Mouse (Mus musculus) T-helper 2 cell (primary cell): ENCODE data around the gene Prdm8.

Experiments used
- in situ Hi-C: fragments of 300-600 bp; cut with MboI, MseI; formaldehyde crosslinking; loops from one replicate; pipeline ENCODE4 v1.15.1; 2025; ENCODE audit warnings: high pct_unique_total_duplicates

Gene Prdm8

DNA sequence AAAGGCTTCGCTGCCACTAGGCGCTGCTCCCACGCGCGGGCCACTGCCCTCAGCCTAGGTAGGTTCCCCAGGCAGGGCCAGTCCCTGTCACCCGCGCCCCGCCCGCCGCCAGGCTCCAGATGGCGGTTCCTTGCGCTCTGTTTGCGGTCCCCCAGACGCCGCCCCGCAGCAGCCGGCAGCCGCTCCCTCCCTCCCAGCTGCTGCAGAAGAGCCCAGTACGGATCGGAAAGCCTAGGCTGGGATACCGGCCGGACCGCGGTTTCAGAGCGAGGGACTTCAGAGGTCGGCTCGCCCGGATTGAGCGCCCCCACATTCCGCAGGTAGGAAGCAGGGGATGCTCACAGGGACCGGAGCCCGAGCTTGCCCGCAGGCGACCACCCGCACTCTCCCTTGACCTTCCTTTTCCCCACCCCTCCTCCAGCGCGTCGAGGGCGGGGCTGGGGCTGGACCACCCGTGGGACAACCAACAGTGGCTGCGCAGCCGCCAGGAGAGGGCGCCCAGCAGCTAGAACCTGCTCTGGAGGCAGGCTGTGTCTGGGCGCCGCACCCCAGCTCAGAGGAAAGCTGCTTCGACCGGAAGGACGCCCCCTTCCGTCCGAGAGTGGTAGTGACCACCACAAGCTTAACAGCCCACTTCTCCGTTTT, at the start of gene Prdm8:
Gene Prdm8 (plus strand): TSS at position 19 of the 645 bp plus-strand sequence.
- in situ Hi-C loops = no loop called here

DNA sequence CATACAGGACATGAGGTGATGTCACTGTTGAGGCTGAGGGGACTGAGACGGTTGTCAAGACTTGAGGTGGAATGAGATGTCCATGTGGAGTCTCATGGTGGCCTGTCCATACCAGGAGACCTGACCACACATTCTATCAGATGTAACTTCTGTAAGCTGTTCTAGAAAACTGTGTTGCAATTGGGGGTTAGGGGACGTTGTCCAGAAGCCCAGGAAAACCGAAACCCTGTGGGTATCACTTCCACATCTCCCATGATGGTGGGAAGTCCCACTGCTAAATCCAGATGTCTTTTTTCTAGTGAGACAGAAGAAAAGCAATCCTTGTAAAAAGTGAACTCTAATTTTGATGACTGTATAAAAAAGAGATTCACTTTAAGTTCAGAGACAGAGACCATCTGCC, 39.9 kb upstream of the Prdm8 start:
- in situ Hi-C loops = no loop called here

DNA sequence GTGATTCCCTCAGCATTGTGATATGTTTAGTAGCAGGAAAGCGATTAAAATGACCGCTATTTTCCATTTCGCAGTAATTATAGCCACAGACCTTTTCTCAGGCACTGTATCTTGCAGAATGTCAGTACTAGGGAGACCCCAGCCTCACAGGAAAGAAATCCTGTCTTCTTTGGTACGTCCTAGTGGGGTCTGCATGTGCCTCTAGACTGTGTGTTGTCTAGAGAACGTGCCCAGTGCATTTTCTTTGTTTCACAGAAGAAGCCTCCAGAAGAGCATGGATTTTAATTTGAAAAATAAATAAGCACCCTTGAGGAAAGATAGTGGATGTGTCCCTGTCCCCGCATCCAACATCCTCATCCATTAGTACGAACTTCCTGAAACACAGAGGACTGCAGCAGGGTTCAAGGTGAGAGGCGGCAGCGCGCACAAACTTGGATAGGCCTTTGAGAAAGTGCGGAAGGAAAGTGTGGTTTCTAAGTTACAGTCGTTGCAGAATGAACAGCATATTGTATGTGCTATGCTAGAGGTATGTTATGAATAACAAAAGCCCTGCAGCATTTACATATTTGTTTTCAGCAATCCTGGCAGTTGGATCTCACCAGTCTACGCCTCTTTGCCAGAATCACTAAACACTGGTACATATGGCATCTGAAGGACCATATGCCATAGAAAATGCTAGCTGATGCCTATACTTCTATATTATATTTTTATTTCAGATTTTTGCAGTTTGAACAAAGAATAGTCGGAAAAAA, 28.3 kb upstream of the Prdm8 start:
- in situ Hi-C loops = no loop called here

GRCm38 (mm10) chr5:98139297-98139660, 27.7 kb upstream of the Prdm8 start:
- in situ Hi-C loops = no loop called here

DNA sequence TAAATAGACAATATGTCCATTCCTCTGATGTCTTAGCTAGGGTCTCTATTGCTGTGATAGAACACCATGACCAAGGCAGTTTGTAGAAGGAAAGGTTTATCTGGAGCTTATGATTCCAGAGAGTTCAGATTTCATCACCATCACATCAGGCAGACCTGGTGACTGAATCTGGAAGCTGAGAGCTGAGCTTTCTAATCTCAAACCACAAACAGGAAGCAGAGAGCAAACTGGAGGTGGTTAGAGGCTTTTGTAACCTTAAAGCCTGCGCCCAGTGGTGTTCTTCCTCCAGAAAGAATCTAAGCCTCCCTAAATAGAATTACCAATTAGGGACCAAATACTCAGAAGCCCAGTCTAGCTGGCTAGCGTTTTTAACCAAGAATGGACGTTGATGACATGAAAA, 20.1 kb upstream of the Prdm8 start:
- in situ Hi-C loops = no loop called here

DNA sequence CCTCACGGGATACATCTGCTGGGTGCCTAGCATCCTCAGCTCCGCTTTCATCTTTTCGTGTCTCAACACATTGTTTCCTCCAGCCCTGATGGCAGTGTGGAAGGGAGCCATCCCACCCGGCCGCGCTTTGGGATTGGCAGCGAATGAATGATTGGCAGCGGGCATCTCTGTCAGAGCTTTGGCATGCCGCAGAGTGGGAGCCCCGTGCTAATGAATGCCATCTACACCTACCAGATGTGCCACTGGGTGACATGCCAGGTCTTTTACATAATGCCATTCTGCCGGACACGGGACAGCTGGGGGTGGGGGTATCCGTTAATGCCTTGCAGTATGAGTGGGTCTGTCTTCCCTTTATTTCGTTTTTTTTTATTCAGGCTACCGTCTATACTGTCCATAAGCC, 882 bp upstream of the Prdm8 start:
- in situ Hi-C loops = no loop called here

- in situ Hi-C loops = no loop called here
These were observed 1.6 kb downstream of the Prdm8 start for GRCm38 (mm10) chr5:98168356-98169285.

- in situ Hi-C loops = no loop called here
These were observed 2.7 kb downstream of the Prdm8 start for GRCm38 (mm10) chr5:98169376-98170351.

DNA sequence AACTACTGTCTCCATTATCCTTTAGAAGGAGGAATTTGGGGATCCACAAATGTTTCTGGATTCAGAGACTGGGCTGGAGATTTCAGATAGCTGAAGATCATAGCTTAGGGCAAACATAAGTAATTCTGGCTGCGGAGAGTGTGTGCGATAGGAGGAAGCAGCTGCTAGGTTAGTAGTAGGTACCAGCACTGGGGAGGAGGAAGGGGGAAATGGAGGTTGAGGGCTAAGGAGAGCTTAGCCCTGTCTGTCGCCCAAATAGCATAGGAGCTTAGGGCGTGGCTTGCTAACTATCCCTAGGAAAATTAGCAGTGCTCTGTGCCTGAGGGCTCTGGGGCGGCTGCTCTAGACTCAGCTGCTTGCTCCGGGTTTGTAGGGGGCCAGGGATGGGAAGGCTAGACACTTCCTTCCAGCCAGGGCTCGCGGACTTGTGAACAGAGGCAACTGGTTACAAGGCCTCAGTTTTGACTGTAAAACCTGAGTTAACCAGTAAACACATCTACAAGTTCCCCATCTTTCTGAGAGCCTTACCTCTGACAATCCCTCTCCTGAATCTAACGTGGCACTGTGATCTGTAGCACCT, 4.7 kb downstream of the Prdm8 start:
- in situ Hi-C loops = no loop called here

- in situ Hi-C loops = no loop called here
These were observed 5.6 kb downstream of the Prdm8 start for GRCm38 (mm10) chr5:98172502-98173181.

- in situ Hi-C loops = no loop called here
These were observed 6.7 kb downstream of the Prdm8 start for GRCm38 (mm10) chr5:98173694-98174093.

DNA sequence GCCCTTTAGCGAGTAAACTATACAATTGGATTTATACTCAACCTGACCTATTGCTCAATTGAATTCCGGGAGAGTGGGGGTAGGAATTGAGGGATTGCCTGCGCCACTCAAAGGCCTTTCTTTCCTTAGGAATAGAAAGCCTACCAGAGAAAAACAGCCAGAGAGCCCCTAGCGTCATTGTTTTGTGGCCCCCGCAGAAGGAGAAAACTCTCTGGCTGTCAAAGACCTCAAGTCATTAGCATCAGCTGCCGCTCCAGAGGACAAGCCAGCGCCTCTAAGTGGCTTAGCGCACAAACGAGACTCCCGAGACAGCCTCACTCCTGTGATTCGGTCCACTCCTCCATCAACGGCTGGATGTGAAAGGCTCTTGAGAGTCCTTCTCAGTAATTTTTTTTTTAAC, 12.6 kb downstream of the Prdm8 start:
- in situ Hi-C loops = loop anchor here (25.0 kb wide), 1 partner anchor 1067 kb away; the partner anchor contains the start of gene Paqr3

- in situ Hi-C loops = loop anchor here (25.0 kb wide), 1 partner anchor 1068 kb away; the partner anchor contains the start of gene Paqr3
These were observed 13.5 kb downstream of the Prdm8 start for GRCm38 (mm10) chr5:98180461-98180887.

DNA sequence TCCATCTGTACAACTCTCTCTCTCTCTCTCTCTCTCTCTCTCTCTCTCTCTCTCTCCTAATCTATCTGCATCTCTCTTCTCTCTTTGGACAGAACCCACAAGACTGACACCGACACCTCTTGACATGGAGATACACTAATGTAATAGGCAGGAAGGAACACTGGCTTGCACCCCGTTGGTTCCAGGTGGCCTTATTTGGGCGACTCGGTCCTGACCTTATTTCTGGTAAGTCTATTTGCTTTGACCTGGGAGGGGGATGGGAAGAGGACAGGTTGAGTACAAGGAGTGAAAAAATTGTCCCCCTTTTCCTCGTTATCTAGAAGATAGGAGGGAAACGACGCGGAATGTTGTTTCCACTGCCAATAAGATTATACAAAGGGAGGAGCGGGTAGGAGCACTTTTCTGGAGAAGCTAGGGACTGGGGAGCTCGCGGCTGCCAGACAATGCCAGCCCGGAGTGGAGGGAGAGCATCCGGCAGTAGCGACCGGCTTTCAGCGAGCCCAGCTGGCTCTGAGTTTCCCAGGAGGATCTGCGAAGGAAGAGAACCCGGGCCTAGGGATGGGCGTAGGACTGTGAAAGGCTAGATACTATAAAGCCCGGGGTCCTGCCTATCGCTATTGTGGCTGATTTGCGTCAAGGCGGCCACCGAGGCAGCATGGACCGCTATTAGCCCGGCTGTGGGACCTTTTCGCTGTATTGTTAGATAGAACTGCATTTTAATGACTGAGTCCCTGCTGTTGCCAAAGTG, 14.1 kb downstream of the Prdm8 start:
- in situ Hi-C loops = loop anchor here (25.0 kb wide), 1 partner anchor 1069 kb away; the partner anchor contains the start of gene Paqr3

- in situ Hi-C loops = loop anchor here (25.0 kb wide), 1 partner anchor 1070 kb away; the partner anchor contains the start of gene Paqr3
These were observed 14.9 kb downstream of the Prdm8 start for GRCm38 (mm10) chr5:98181686-98182602.

DNA sequence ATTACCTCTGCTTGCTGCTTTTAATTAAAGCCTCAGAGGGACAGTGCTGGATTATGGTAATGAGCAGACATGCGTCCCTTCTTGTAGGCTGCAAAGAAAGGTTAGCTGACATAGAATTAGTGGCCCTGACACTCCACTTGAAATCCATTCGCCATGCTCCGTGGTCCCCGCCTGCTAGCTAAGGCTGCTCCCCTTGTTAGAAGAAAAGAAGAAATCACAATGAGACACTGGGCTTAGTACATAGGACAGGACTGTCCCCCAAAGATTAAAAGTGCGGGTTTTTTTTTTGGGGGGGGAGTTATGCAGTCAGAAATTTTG, 15.6 kb downstream of the Prdm8 start:
- in situ Hi-C loops = loop anchor here (25.0 kb wide), 1 partner anchor 1070 kb away; the partner anchor contains the start of gene Paqr3

- in situ Hi-C loops = loop anchor here (25.0 kb wide), 1 partner anchor 1071 kb away; the partner anchor contains the start of gene Paqr3
These were observed 16.1 kb downstream of the Prdm8 start for GRCm38 (mm10) chr5:98183031-98183595.
